Mouse (Mus musculus) gonadal fat pad, adult 2 months (tissue): ENCODE data around the gene Zbtb20. TPM values are rescaled to one million over a fixed set of nuclear protein-coding genes. Genes with fewer than 3 reads are reported as not detected.

Experiments used
- DNase-seq: peaks from one replicate; pipeline ENCODE4 v3.0.0-alpha.2; 2012; ENCODE audit warnings: low read depth
- polyA plus RNA-seq: library from polyadenylated mRNA; depleted of rRNA; stranded (reverse); fragments of >200 nt; gene quantifications from 2 replicates; pipeline ENCODE4 v1.2.3, GENCODE M21; 2012

Gene Zbtb20
- polyA plus RNA-seq, 1 experiment = 40.3 TPM

- no peak for DNase-seq
Measured at GRCm38 (mm10) chr16:43482738-43483137, 607.1 kb downstream of the Zbtb20 start.

GRCm38 (mm10) chr16:43484400-43484799 is 608.7 kb downstream of the Zbtb20 start:
- no peak for DNase-seq

GRCm38 (mm10) chr16:43489362-43489761 is 613.7 kb downstream of the Zbtb20 start:
- no peak for DNase-seq

- DNase-seq = no peak
Measured at GRCm38 (mm10) chr16:43489984-43490383, 614.3 kb downstream of the Zbtb20 start.

- no peak for DNase-seq
Measured at GRCm38 (mm10) chr16:43492863-43493262, 617.2 kb downstream of the Zbtb20 start.

- DNase-seq = no peak
Measured at GRCm38 (mm10) chr16:43493596-43494385, 618.1 kb downstream of the Zbtb20 start.

- DNase-seq = no peak
Measured at GRCm38 (mm10) chr16:43495175-43495818, 619.6 kb downstream of the Zbtb20 start.

GRCm38 (mm10) chr16:43497093-43497492 is 621.4 kb downstream of the Zbtb20 start:
- DNase-seq = no peak

- DNase-seq = no peak
Measured at GRCm38 (mm10) chr16:43500132-43500853, 624.6 kb downstream of the Zbtb20 start.

- DNase-seq = no peak
Measured at GRCm38 (mm10) chr16:43501284-43501683, 625.6 kb downstream of the Zbtb20 start.

GRCm38 (mm10) chr16:43502339-43503009 is 626.8 kb downstream of the Zbtb20 start:
- DNase-seq = no peak

- no peak for DNase-seq
Measured at GRCm38 (mm10) chr16:43503010-43503635, 627.4 kb downstream of the Zbtb20 start.

GRCm38 (mm10) chr16:43503636-43504010 is 627.9 kb downstream of the Zbtb20 start:
- DNase-seq = no peak

- no peak for DNase-seq
Measured at GRCm38 (mm10) chr16:43504151-43504550, 628.5 kb downstream of the Zbtb20 start.

GRCm38 (mm10) chr16:43504556-43504955 is 628.9 kb downstream of the Zbtb20 start:
- DNase-seq = no peak

GRCm38 (mm10) chr16:43505314-43505950 is 629.8 kb downstream of the Zbtb20 start:
- DNase-seq = no peak

- DNase-seq = no peak
Measured at GRCm38 (mm10) chr16:43506189-43506751, 630.6 kb downstream of the Zbtb20 start.

GRCm38 (mm10) chr16:43506771-43507405 is 631.2 kb downstream of the Zbtb20 start:
- DNase-seq = no peak

GRCm38 (mm10) chr16:43508166-43508998 is 632.7 kb downstream of the Zbtb20 start:
- no peak for DNase-seq
